Mouse (Mus musculus): ENCODE results near the gene Perm1. TPM values are rescaled to one million over a fixed set of nuclear protein-coding genes. Genes with fewer than 3 reads are reported as not detected.

The Perm1 gene
- polyA plus RNA-seq (2014; fragmentation: Nextera tagmentation; extraction: Ambion mirVana) = 1.9 and 2.0 TPM in 2 replicates

DNA sequence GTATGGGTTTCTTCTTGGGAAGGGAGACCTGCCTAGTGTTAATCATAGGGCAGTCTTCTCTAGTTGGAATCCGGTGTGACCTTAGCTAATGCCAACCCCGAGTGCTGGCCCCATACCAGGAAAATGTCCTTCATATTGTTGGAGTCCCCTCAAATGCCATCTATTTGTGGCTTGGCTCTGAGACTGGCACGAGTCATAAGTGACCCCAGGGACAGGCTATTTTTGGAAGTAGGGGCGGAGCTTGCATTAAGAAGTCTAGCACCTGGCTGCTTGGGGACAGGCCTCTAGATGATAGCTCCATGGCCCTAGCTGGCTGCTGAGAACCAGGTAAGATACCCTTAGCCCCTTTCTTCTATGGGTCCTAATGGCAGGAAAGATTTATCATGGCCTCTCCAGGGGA lies at the start of gene Perm1:
Gene Perm1, plus strand, starts transcription at position 220 of the 400 bp plus-strand sequence.
- ATAC-seq (ENCODE audit: low FRiP score, low TSS enrichment) (no peak), DNase-seq (no peak)
- Histone ChIP-seq H3K4me1 (ENCODE audit: control insufficient read depth, insufficient read depth, low read length) (no peaks in the 10 kb centered on the region), H3K36me3 (ENCODE audit: control insufficient read depth, insufficient read depth, low read length) (no peaks in the 10 kb centered on the region), H3K4me3 (replicated peaks; ENCODE audit: low read depth, low read length) (no peak within 1 kb of the TSS), H3K27me3 (ENCODE audit: control insufficient read depth, insufficient read depth, low read length) (no peaks in the 10 kb centered on the region), H3K27ac (replicated peaks; ENCODE audit: low read depth, low read length) (no peak within 1 kb of the TSS), H3K4me2 (ENCODE audit: low read length) (no peak within 1 kb of the TSS), H3K9me3 (ENCODE audit: control insufficient read depth, low read length) (no peaks in the 10 kb centered on the region), H3K9ac (replicated peaks; ENCODE audit: low read length) (no peak within 1 kb of the TSS)
- WGBS = 83% methylated on average over 4 of the region's 4 CpGs

DNA sequence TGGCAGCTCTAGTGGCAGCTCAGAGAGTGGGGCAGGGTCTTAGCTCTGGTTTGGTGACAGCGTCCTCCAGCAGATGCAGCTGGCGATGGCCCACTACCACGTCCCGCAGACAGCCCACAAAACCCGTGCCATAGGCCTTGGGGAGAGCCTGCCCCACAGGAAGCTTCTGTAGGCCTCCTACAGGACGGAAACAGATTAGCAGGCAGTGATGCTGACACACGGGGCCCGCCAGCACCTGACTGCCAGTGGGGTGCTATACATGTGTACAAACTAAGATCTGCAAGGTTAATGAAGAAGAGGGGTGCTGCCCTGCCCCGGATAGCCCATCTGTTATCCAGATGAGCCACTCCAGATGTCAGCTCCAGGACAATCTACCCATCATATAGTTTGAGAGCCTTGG lies 49.2 kb upstream of the Perm1 start:
- 91% methylated on average over 9 of the region's 9 CpGs for WGBS
- no peak for ATAC-seq (ENCODE audit: low FRiP score, low TSS enrichment)
- no peaks in the 10 kb centered on the region for H3K27me3 ChIP-seq (ENCODE audit: control insufficient read depth, insufficient read depth, low read length)

DNA sequence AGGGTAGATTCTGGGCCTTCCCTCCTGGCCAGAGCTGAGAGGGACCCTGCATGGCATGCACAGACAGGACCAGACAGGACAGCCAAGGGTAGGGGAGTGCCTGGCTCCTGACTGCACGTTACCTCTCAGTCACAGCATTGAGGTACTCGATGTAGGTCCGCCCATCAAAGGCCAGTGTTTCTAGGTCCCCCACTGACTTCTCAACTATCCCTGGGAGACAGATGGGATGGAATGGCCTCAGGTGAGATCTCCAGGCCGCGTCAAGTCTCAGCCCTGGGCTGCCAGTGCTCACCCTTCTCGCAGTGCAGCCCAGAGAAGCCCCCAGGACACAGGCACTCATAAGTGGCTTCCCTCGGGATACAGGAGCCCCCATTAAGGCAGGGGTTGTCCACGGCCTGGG lies 47.1 kb upstream of the Perm1 start:
- H3K4me1 ChIP-seq (ENCODE audit: control insufficient read depth, insufficient read depth, low read length) = no peaks in the 10 kb centered on the region
- no peak overlapping the region for H3K9ac ChIP-seq (replicated peaks; ENCODE audit: low read length)
- 94% methylated on average over 8 of the region's 8 CpGs for WGBS
- peaks cover 99% of the 10 kb centered on the region for H3K36me3 ChIP-seq (ENCODE audit: control insufficient read depth, insufficient read depth, low read length)
- ATAC-seq (ENCODE audit: low FRiP score, low TSS enrichment) = no peak
- no peaks in the 10 kb centered on the region for H3K27me3 ChIP-seq (ENCODE audit: control insufficient read depth, insufficient read depth, low read length)
- no peak for DNase-seq
- H3K4me2 ChIP-seq (ENCODE audit: low read length) = no peak overlapping the region
- no peaks in the 10 kb centered on the region for H3K9me3 ChIP-seq (ENCODE audit: control insufficient read depth, low read length)
- H3K4me3 ChIP-seq (replicated peaks; ENCODE audit: low read depth, low read length) = no peak overlapping the region
- H3K27ac ChIP-seq (replicated peaks; ENCODE audit: low read depth, low read length) = no peak overlapping the region

More for the DNA sequence above, 49.2 kb upstream of the Perm1 start:
- no peak overlapping the region for H3K4me2 ChIP-seq (ENCODE audit: low read length)
- H3K4me1 ChIP-seq (ENCODE audit: control insufficient read depth, insufficient read depth, low read length) = no peaks in the 10 kb centered on the region
- no peaks in the 10 kb centered on the region for H3K9me3 ChIP-seq (ENCODE audit: control insufficient read depth, low read length)
- peaks cover 90% of the 10 kb centered on the region for H3K36me3 ChIP-seq (ENCODE audit: control insufficient read depth, insufficient read depth, low read length)
- DNase-seq = no peak
- H3K4me3 ChIP-seq (replicated peaks; ENCODE audit: low read depth, low read length) = no peak overlapping the region
- H3K27ac ChIP-seq (replicated peaks; ENCODE audit: low read depth, low read length) = no peak overlapping the region
- no peak overlapping the region for H3K9ac ChIP-seq (replicated peaks; ENCODE audit: low read length)

DNA sequence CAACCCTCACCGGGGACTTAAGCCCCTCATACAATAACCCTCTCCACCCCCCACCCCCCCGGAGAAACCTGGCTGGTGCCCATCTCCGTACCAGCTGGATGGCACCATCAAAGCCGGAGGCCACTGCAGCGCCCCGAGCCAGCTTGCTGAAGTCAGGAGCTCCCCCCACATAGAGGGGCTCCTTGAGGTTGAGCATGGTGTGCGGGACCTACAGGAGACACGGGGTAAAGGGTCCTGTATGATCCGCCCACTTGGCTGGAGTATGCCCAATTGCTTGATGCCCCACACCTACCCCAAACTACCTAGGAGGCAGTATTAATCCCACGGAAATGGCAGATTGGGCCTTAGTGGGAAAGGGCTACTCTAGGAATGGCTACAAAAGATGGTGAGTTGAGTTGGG lies 46.5 kb upstream of the Perm1 start:
- whole genome bisulfite sequencing = 96% methylated on average over 10 of the region's 10 CpGs
- no peak overlapping the region for H3K4me3 ChIP-seq (replicated peaks; ENCODE audit: low read depth, low read length)
- ATAC-seq (ENCODE audit: low FRiP score, low TSS enrichment) (no peak), DNase-seq (no peak)
- no peak overlapping the region for H3K27ac ChIP-seq (replicated peaks; ENCODE audit: low read depth, low read length)
- H3K27me3 ChIP-seq (ENCODE audit: control insufficient read depth, insufficient read depth, low read length) = no peaks in the 10 kb centered on the region
- H3K9me3 ChIP-seq (ENCODE audit: control insufficient read depth, low read length) = no peaks in the 10 kb centered on the region
- peaks cover 99% of the 10 kb centered on the region for H3K36me3 ChIP-seq (ENCODE audit: control insufficient read depth, insufficient read depth, low read length)
- H3K9ac ChIP-seq (replicated peaks; ENCODE audit: low read length) = no peak overlapping the region
- H3K4me2 ChIP-seq (ENCODE audit: low read length) = no peak overlapping the region
- no peaks in the 10 kb centered on the region for H3K4me1 ChIP-seq (ENCODE audit: control insufficient read depth, insufficient read depth, low read length)

- H3K4me1 ChIP-seq (ENCODE audit: control insufficient read depth, insufficient read depth, low read length) = no peaks in the 10 kb centered on the region
- no peak overlapping the region for H3K4me2 ChIP-seq (ENCODE audit: low read length)
- DNase-seq (no peak), ATAC-seq (ENCODE audit: low FRiP score, low TSS enrichment) (no peak)
- H3K9me3 ChIP-seq (ENCODE audit: control insufficient read depth, low read length) = no peaks in the 10 kb centered on the region
- no peak overlapping the region for H3K4me3 ChIP-seq (replicated peaks; ENCODE audit: low read depth, low read length)
- no peaks in the 10 kb centered on the region for H3K27me3 ChIP-seq (ENCODE audit: control insufficient read depth, insufficient read depth, low read length)
- 97% methylated on average over 11 of the region's 11 CpGs for WGBS
- no peak overlapping the region for H3K27ac ChIP-seq (replicated peaks; ENCODE audit: low read depth, low read length)
- peaks cover 100% of the 10 kb centered on the region for H3K36me3 ChIP-seq (ENCODE audit: control insufficient read depth, insufficient read depth, low read length)
- no peak overlapping the region for H3K9ac ChIP-seq (replicated peaks; ENCODE audit: low read length)
Observed at GRCm38 (mm10) chr4:156171828-156172227, 43.8 kb upstream of the Perm1 start.

- WGBS = 89% methylated on average over 9 of the region's 9 CpGs
- no peaks in the 10 kb centered on the region for H3K9me3 ChIP-seq (ENCODE audit: control insufficient read depth, low read length)
- ATAC-seq (ENCODE audit: low FRiP score, low TSS enrichment) (no peak), DNase-seq (no peak)
- H3K4me2 ChIP-seq (ENCODE audit: low read length) = no peak overlapping the region
- no peak overlapping the region for H3K27ac ChIP-seq (replicated peaks; ENCODE audit: low read depth, low read length)
- peaks cover 81% of the 10 kb centered on the region for H3K36me3 ChIP-seq (ENCODE audit: control insufficient read depth, insufficient read depth, low read length)
- peaks cover 25% of the 10 kb centered on the region for H3K4me1 ChIP-seq (ENCODE audit: control insufficient read depth, insufficient read depth, low read length)
- no peaks in the 10 kb centered on the region for H3K27me3 ChIP-seq (ENCODE audit: control insufficient read depth, insufficient read depth, low read length)
- no peak overlapping the region for H3K4me3 ChIP-seq (replicated peaks; ENCODE audit: low read depth, low read length)
- no peak overlapping the region for H3K9ac ChIP-seq (replicated peaks; ENCODE audit: low read length)
Observed at GRCm38 (mm10) chr4:156177630-156178029, 38.0 kb upstream of the Perm1 start.

DNA sequence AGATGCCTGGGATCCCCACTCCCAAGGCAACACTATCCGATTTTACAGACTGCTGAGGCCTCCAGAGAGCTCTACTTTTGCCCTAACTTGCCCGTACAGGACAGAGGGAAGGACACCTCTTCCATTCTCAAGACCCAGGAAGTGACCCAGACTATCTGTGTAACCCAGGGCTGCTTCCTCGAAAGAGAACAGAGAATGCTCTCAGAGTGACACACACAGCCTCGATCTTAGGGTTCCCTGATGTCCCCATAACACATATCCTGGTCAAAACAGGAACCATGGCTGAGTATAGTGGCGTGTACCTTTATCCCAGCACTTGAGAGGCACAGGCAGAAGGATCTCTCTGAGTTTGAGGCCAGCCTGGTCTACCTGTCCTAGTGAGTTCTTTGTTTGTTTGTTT lies 31.9 kb upstream of the Perm1 start:
- Histone ChIP-seq H3K9ac (replicated peaks; ENCODE audit: low read length) (peak overlapping the region; percentile 88), H3K4me1 (ENCODE audit: control insufficient read depth, insufficient read depth, low read length) (peaks cover 78% of the 10 kb centered on the region), H3K4me2 (ENCODE audit: low read length) (peak overlapping the region; percentile 91), H3K27ac (replicated peaks; ENCODE audit: low read depth, low read length) (no peak overlapping the region), H3K9me3 (ENCODE audit: control insufficient read depth, low read length) (no peaks in the 10 kb centered on the region), H3K27me3 (ENCODE audit: control insufficient read depth, insufficient read depth, low read length) (no peaks in the 10 kb centered on the region), H3K4me3 (replicated peaks; ENCODE audit: low read depth, low read length) (peak overlapping the region; percentile 57), H3K36me3 (ENCODE audit: control insufficient read depth, insufficient read depth, low read length) (peaks cover 19% of the 10 kb centered on the region)
- ATAC-seq (ENCODE audit: low FRiP score, low TSS enrichment) (no peak), DNase-seq (no peak)
- 89% methylated on average over 5 of the region's 5 CpGs for WGBS

DNA sequence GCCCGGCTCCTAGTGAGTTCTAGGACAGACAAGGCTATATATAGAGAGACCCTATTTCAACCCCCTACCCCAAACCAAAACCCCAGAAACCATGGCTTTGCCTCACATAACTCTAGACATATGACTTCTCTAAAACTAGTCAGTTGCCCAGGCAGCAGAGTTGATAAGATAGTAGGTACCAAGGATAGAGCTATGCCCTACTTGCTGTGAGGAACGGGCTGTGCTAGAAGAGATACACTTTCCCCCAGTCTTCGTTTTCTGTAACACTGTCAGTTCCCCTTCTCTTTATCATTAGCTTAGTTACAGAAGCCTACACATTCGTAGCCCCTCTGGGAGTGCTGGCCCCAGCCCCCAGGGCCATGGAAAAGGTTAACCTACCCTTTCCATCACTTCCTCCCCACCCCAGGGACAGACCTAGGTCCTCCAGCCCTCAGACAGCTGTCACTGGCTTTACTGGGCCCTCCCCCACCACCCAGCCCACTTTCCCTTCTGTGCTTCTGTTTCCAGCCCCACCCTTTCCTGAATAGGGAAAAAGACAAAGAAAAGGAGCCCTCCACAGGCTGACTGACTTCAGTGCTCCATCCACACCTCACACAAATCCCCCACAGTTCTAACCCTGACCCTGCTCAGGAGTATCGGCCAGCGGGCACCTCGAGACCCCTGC lies 31.2 kb upstream of the Perm1 start:
- DNase-seq (peak; percentile 30), ATAC-seq (ENCODE audit: low FRiP score, low TSS enrichment) (no peak)

DNA sequence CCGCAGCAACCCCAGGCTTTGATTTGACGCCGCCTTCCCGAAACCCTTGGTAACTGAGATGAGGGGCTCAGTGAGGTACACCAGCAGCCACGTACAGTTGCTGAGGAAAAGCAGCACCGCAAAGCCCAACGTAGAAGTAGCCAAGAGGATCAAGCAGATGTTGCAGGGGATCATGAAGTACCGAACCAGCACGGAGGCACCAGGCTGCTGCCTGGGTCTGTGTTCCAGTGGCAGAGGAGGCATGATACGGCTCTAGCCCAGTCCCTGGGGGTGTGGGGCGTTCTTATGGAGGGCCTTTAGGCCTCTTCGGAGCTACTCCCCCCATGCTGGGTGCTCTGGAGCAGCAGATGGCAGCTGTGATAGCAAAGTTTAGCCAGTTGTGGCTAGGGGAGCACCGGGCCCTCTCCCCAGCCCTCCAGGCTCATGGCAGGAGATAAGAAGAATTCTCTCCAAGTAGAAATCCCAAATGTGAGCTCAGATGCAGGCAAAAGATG lies 30.2 kb upstream of the Perm1 start:
- Histone ChIP-seq H3K9ac (replicated peaks; ENCODE audit: low read length) (peak overlapping the region; percentile 88), H3K4me3 (replicated peaks; ENCODE audit: low read depth, low read length) (peak overlapping the region; percentile 57), H3K4me1 (ENCODE audit: control insufficient read depth, insufficient read depth, low read length) (peaks cover 88% of the 10 kb centered on the region), H3K27me3 (ENCODE audit: control insufficient read depth, insufficient read depth, low read length) (no peaks in the 10 kb centered on the region), H3K9me3 (ENCODE audit: control insufficient read depth, low read length) (no peaks in the 10 kb centered on the region), H3K4me2 (ENCODE audit: low read length) (peak overlapping the region; percentile 91), H3K27ac (replicated peaks; ENCODE audit: low read depth, low read length) (peak overlapping the region; percentile 97), H3K36me3 (ENCODE audit: control insufficient read depth, insufficient read depth, low read length) (peaks cover 12% of the 10 kb centered on the region)
- no peak for ATAC-seq (ENCODE audit: low FRiP score, low TSS enrichment)
- WGBS = 21% methylated on average over 13 of the region's 13 CpGs
- DNase-seq = peak; percentile 53

More for the DNA sequence above, 31.2 kb upstream of the Perm1 start:
- Histone ChIP-seq H3K9ac (replicated peaks; ENCODE audit: low read length) (peak overlapping the region; percentile 88), H3K4me3 (replicated peaks; ENCODE audit: low read depth, low read length) (peak overlapping the region; percentile 57), H3K27ac (replicated peaks; ENCODE audit: low read depth, low read length) (peak overlapping the region; percentile 97), H3K36me3 (ENCODE audit: control insufficient read depth, insufficient read depth, low read length) (peaks cover 13% of the 10 kb centered on the region), H3K4me1 (ENCODE audit: control insufficient read depth, insufficient read depth, low read length) (peaks cover 85% of the 10 kb centered on the region), H3K9me3 (ENCODE audit: control insufficient read depth, low read length) (no peaks in the 10 kb centered on the region), H3K4me2 (ENCODE audit: low read length) (peak overlapping the region; percentile 91), H3K27me3 (ENCODE audit: control insufficient read depth, insufficient read depth, low read length) (no peaks in the 10 kb centered on the region)
- 69% methylated on average over 7 of the region's 7 CpGs for WGBS
